Mouse (Mus musculus) limb, embryonic 14.5 days (tissue): Measurements from ENCODE around the gene Atf2. TPM values are rescaled to one million over a fixed set of nuclear protein-coding genes. Genes with fewer than 3 reads are reported as not detected.

ENCODE experiments used
- ATAC-seq: fragments of 200-750 bp; cut with Nextera tagmentation; 2 replicates; pipeline ENCODE4 v1.8.0; 2017; ENCODE audit warnings: low read depth, moderate number of reproducible peaks, moderate TSS enrichment; ENCODE audit not compliant: low FRiP score
- DNase-seq: peaks from one replicate; pipeline ENCODE4 v3.0.0-alpha.2; 2015; ENCODE audit warnings: low spot score
- H3K27ac ChIP-seq: fragments of 300-500 bp; sonication (generic); replicated peaks from 2 replicates; pipeline ENCODE4 v1.5.1; 2014; ENCODE audit warnings: low read depth, mild to moderate bottlenecking, low read length, moderate library complexity, mixed read lengths
- H3K27me3 ChIP-seq: fragments of 300-500 bp; sonication (generic); 2 replicates; pipeline ENCODE4 v1.6.1; 2014; ENCODE audit warnings: low read length, mixed read lengths; ENCODE audit not compliant: control insufficient read depth, insufficient read depth
- H3K36me3 ChIP-seq: fragments of 300-500 bp; sonication (generic); 2 replicates; pipeline ENCODE4 v1.6.1; 2014; ENCODE audit warnings: mild to moderate bottlenecking, low read length, moderate library complexity, mixed read lengths; ENCODE audit not compliant: control insufficient read depth, insufficient read depth
- H3K4me1 ChIP-seq: fragments of 300-500 bp; sonication (generic); 2 replicates; pipeline ENCODE4 v1.6.1; 2014; ENCODE audit warnings: antibody characterized with exemption, low read length, mixed read lengths; ENCODE audit not compliant: control insufficient read depth, insufficient read depth
- H3K4me2 ChIP-seq: fragments of 300-500 bp; sonication (generic); replicated peaks from 2 replicates; pipeline ENCODE4 v1.6.1; 2014; ENCODE audit warnings: low read depth, mild to moderate bottlenecking, low read length, moderate library complexity; ENCODE audit not compliant: severe bottlenecking
- H3K4me3 ChIP-seq: fragments of 300-500 bp; sonication (generic); replicated peaks from 2 replicates; pipeline ENCODE4 v1.5.1; 2014; ENCODE audit warnings: low read length
- H3K9ac ChIP-seq: fragments of 300-500 bp; sonication (generic); 2 replicates; pipeline ENCODE4 v1.6.1; 2014; ENCODE audit warnings: mild to moderate bottlenecking, low read depth, low read length, moderate library complexity; ENCODE audit not compliant: severe bottlenecking
- H3K9me3 ChIP-seq: fragments of 300-500 bp; sonication (generic); 2 replicates; pipeline ENCODE4 v1.6.1; 2016; ENCODE audit warnings: low read length; ENCODE audit not compliant: control insufficient read depth
- POLR2A ChIP-seq: fragments of 200-500 bp; IDR thresholded peaks from 2 replicates; pipeline ENCODE4 v1.8.0; 2012; ENCODE audit warnings: inconsistent platforms, mild to moderate bottlenecking, moderate library complexity, borderline replicate concordance; ENCODE audit not compliant: insufficient read depth, insufficient read length; ENCODE audit errors: extremely low read depth
- WGBS: fragments of 180-500 bp; shearing (Covaris S2); extraction: QIAGEN DNeasy Blood & Tissue Kit; methylation state at CpG from one replicate; pipeline ENCODE4 v1.1.7; 2014; 5-methylcytosine and 5-hydroxymethylcytosine counted together
- polyA plus RNA-seq, 2 experiments: library from polyadenylated mRNA; depleted of rRNA in 1 of 2; stranded (reverse) in 1 of 2; unstranded in 1 of 2; fragments of >200 nt; fragmentation: Nextera tagmentation in 1 of 2; extraction: Ambion mirVana in 1 of 2; gene quantifications; 2 replicates each; pipeline versions ENCODE4 v1.2.1 to v1.2.3; 2012 to 2014

Gene Atf2
- polyA plus RNA-seq, 2 experiments: 30.2 to 55.3 TPM

DNA sequence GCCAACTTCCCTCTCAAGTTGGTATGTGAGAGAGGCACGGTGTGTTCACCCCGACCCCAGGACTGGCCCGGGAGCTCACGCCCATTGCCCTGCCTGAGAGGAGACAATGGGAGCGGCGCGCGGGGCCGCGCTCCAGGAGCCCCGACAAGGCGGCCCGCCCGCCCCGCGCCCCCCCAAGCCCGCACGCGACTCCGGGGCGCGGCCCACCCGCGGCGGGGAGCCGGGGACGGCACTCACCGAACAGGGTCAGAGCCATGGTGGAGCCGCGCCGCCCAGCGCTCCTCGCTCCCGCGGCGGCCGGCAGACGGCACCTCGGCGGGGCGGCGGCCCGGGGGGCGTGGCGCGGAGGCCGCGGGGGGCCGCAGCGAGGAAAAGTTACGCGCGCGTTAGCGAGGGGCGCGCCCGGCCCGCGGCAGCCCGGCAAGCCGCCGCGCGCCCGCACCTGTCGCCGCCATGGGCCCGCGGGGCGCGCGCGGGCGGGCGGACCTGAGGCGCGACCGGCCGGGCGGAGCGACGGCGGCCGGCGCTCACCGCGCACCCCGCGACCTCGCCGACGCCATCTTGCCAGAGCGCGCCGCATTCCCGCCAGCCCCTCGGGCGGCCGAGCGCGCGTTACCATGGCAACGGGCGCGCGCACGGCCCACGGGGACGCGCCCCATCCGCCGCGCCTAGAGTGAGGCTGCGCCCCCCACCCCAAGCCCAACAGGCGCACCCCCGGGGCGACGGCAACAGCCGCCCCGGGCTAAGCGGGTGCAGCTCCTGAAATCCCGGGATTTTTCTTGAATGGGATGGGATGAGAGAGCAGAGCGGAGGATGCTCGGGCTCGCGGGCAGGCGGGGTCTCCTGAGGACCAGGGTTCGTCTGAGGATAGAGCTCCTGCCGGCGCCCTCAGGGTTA, 117.4 kb downstream of the Atf2 start, which contains the start of gene Chn1:
Gene Chn1, minus strand, starts transcription at position 561 of the 897 bp plus-strand sequence.
- Histone ChIP-seq H3K9ac (peak within 1 kb of the TSS; percentile 84), H3K36me3 (no peaks in the 10 kb centered on the region), H3K27ac (peak within 1 kb of the TSS; percentile 43; the same call in 1 of the 2 replicates), H3K9me3 (no peaks in the 10 kb centered on the region), H3K4me1 (0 out of 2 replicates have a peak, but pooled peaks cover 10% of the 10 kb centered on the region), H3K27me3 (no peaks in the 10 kb centered on the region), H3K4me2 (peak within 1 kb of the TSS; percentile 84), H3K4me3 (peak within 1 kb of the TSS; percentile 73)
- ATAC-seq: peak; percentile 87
- TF ChIP-seq POLR2A: no peak
- peak; percentile 58 for DNase-seq
- under 1% methylated on average over 52 of the region's 131 CpGs for WGBS

GRCm38 (mm10) chr2:73772945-73773344, 119.5 kb downstream of the Atf2 start:
- Histone ChIP-seq H3K27me3 (no peaks in the 10 kb centered on the region), H3K4me3 (no peak overlapping the region), H3K9ac (no peak overlapping the region), H3K4me1 (0 out of 2 replicates have a peak, but pooled peaks cover 10% of the 10 kb centered on the region), H3K4me2 (no peak overlapping the region), H3K36me3 (no peaks in the 10 kb centered on the region), H3K27ac (no peak overlapping the region), H3K9me3 (no peaks in the 10 kb centered on the region)
- ATAC-seq (no peak), DNase-seq (no peak)
- TF ChIP-seq POLR2A: no peak
- 27% methylated on average over 1 of the region's 1 CpGs for WGBS

DNA sequence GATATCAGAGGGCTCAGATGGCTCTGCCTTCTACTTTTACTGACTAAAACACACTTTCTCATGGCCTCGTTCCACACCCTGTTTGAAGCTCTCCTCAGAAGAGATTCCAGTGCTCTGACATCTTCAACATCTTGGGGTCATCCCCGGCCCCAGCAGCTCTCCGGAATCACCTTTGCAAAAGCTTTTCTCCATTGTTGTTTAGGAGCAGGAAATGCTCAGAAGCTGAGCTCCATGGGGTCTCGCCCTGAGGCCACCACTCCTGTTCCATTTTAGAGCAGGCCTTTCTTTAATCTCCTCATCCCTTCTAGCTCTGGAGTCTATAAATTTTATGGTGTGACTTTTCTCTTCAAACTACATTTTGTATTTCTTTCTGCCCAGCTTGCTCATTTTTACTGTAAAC, 123.8 kb downstream of the Atf2 start:
- ATAC-seq: no peak

More for the DNA sequence above, 123.8 kb downstream of the Atf2 start:
- H3K4me2 ChIP-seq: no peak overlapping the region
- H3K27ac ChIP-seq: no peak overlapping the region
- no peaks in the 10 kb centered on the region for H3K9me3 ChIP-seq
- whole genome bisulfite sequencing: 45% methylated on average over 4 of the region's 4 CpGs
- TF ChIP-seq POLR2A: no peak
- H3K36me3 ChIP-seq: no peaks in the 10 kb centered on the region
- H3K9ac ChIP-seq: no peak overlapping the region
- H3K4me3 ChIP-seq: no peak overlapping the region
- DNase-seq: no peak
- H3K4me1 ChIP-seq: no peaks in the 10 kb centered on the region
- no peaks in the 10 kb centered on the region for H3K27me3 ChIP-seq

Other genes starting within 250 kb of the Atf2 start
- 47.8 and 52.8 TPM in 2 replicates for gene Chn1, start 117.3 kb downstream of the Atf2 start, polyA plus RNA-seq (2012; rRNA removed)
- 29.3 and 34.8 TPM in 2 replicates for gene Chn1, start 117.3 kb downstream of the Atf2 start, polyA plus RNA-seq (2014; fragmentation: Nextera tagmentation; extraction: Ambion mirVana)
- 647 and 720 TPM in 2 replicates for gene Atp5g3, start 18.7 kb upstream of the Atf2 start, polyA plus RNA-seq (2012; rRNA removed)
- 1,044 and 1,089 TPM in 2 replicates for gene Atp5g3, start 18.7 kb upstream of the Atf2 start, polyA plus RNA-seq (2014; fragmentation: Nextera tagmentation; extraction: Ambion mirVana)